Mouse (Mus musculus) C2C12 (cell line): Measurements from ENCODE around the gene Olfr646.

Experiments
- CTCF ChIP-seq: IDR thresholded peaks from one replicate; pipeline ENCODE4 v1.5.1; 2011; ENCODE audit not compliant: control insufficient read depth, insufficient read depth, insufficient read length
- MAX ChIP-seq: IDR thresholded peaks from one replicate; pipeline ENCODE4 v1.6.1; 2011; ENCODE audit warnings: mild to moderate bottlenecking, control low read depth

DNA sequence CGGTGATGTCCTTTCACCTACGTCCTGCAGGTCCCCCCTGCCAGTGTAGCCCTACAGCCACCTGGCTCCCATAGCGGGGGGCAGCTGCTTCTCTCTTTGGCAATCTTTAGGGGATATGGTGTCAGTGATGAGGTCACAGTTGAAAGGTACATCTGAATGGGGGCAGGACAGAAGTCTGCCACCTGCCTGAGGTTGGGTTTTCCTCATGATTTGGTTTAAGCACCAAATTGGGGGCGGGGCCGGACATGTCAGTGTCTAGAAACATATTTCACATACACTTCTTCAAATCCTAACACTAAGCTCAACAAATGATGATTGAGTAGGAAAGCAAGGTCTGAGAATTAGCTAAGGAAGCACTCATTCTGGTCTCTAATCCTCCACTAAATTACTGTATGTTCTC lies 25.1 kb downstream of the Olfr646 start, which contains the start of gene Ubqln5:
- TF ChIP-seq MAX (no peak), CTCF (no peak)
